Mouse (Mus musculus): ENCODE measurements around the gene Lmna.

Gene Lmna

DNA sequence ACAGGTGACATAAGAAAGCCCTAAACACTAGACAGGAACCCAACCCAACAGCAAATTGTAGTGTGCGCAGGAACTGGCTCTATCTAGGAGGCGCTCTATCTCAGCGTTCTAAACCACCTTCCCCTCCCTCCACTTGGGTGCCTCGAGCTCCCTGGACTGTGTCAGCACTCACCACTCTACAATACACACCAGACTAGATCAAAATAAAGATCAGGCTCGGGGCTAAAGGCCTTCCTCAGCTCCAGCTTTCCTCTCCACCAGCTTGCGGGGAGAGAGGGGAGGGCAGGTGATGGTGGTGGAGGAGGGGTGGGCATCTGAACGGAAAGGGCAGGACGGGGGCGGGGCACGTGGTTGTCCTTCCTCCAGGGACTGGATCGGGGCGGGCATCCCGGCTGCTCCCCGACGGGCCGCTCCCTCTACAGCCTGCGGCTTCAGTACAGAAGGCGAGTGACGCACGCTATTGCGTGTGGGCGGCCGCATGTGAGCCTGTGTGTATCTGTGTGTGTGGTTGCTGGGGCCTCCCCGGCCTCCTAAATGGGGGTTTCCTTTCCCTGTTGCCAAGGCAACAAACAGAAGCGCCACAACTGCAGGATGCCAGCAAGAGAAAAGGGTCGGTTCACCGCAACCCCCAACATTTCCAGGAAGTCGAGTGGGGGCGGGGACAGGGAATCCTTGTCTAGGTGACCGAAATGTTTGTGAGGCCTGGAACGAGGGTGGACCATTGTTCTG, at the start of gene Lmna:
Lmna (minus strand) TSS at position 265 of the 729 bp plus-strand sequence.
- peak; percentile 96 for DNase-seq

- no peak for DNase-seq
Measured at GRCm38 (mm10) chr3:88556616-88557015, 46.9 kb upstream of the Lmna start.

GRCm38 (mm10) chr3:88555731-88556130, 46.0 kb upstream of the Lmna start:
- DNase-seq, result no peak

DNA sequence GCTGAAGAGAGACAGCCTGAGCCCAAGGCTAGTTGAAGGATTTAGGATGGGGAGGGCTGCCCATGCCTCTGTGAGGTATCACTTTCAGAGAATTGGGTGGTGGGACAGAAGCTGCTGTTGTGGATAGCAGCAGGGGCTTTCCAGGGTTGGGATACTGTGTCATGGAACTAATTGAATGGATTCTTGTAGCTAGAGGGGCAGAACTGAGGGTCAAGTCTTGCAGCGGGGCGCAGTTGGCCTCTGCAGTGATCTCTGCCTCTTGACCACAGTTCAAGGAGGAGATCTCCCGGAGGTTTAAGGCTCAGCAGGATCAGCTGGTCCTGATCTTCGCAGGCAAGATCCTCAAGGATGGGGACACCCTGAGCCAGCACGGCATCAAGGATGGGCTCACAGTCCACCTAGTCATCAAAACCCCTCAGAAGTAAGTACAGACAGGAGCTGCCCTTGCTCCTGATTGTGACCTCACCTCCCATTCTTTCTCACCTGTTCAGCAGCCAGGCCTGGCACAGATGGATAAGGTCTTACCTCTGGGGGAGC, 45.4 kb upstream of the Lmna start:
- DNase-seq, result no peak

- DNase-seq, result peak; percentile 84
Measured at GRCm38 (mm10) chr3:88553880-88554586, 44.3 kb upstream of the Lmna start.

DNA sequence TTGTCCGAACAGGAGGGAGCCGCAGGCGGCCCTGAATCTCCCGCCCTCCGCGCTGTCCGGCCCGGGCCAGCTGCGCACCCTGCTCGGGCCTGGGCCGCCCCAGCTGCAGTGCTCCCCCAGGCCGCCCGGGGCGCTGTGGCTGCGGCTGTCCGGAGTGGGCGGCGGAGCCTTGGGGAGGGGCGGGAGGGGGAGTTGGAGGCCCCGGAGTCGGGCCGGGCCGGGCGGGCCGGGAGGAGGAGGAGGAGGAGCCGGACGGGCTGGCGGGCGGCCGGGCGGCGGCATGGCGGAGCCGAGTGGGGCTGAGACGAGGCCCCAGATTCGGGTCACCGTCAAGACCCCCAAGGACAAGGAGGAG, 43.7 kb upstream of the Lmna start, which contains the start of gene Ubqln4:
Ubqln4 (plus strand) TSS at position 234 of the 355 bp plus-strand sequence.
- peak; percentile 90 for DNase-seq

- peak; percentile 96 for DNase-seq
Measured at GRCm38 (mm10) chr3:88552676-88553524, 43.1 kb upstream of the Lmna start, which contains the start of gene Lamtor2. Gene Lamtor2 (minus strand): TSS chr3:88553074.

GRCm38 (mm10) chr3:88552082-88552645, 42.4 kb upstream of the Lmna start:
- DNase-seq, result no peak

- DNase-seq, result no peak
Measured at GRCm38 (mm10) chr3:88551586-88551985, 41.8 kb upstream of the Lmna start.

DNA sequence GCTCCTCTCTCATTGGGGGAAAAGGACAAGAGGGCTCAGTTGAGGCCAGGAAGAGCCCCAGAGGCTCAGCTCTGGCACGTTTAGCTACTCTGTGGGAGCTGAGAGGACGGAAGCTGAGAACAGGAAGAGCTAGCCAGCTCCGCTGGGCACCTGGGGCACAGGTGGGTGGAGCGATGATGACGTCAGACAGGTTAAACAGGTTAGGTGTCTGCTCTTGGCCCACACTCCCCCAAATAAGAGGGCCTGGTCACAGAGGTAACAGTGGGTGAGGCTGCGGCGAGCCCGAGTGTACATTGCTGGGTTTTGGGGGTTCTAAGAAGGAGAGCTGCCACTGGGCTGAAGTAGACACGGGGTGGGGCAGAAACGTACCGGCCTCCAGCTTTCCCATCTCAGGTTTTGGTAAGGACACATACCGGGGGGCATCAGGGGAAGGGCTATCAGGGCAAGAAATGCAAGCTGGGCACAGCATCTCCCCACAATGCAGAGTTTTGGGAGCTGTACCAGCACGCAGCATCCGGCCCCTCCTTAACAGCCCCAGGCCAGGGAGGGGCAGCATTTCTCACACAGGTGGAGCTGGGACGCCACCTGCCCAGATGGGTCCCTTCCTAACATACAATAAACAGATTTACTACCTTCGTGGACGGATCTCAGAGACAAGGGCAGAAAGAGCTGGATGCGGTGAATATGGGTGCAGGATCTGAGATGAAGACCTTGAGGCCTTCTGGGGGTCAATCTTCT, 38.6 kb upstream of the Lmna start, which contains the start of gene Rab25:
Rab25 (minus strand) TSS at position 121 of the 738 bp plus-strand sequence.
- no peak for DNase-seq

GRCm38 (mm10) chr3:88546674-88547418, 37.1 kb upstream of the Lmna start:
- no peak for DNase-seq

GRCm38 (mm10) chr3:88544955-88545591, 35.3 kb upstream of the Lmna start:
- no peak for DNase-seq

DNA sequence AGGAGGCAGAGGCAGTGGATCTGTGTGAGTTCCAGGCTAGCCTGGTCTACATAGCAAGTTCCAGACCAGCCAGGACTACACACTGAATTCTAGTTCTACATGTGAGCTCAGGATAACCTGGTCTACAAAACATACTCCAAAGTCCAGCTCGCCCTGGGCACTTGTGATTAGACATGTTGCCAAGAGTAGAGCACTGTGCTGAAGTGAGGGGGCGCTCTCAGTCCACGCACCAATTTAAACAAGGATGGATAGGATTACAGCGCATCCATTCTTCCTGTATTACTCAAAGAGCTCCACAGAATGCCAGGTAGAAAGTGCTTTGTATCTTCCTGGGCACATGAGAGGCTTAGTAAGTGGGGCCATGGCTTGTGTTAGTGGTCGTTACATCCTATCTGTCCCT, 34.8 kb upstream of the Lmna start:
- DNase-seq, result peak; percentile 34

- DNase-seq, result no peak
Measured at GRCm38 (mm10) chr3:88543651-88544410, 34.1 kb upstream of the Lmna start.

GRCm38 (mm10) chr3:88543174-88543573, 33.4 kb upstream of the Lmna start:
- DNase-seq, result no peak

- no peak for DNase-seq
Measured at GRCm38 (mm10) chr3:88542486-88542885, 32.7 kb upstream of the Lmna start.

- DNase-seq, result no peak
Measured at GRCm38 (mm10) chr3:88541622-88542401, 32.1 kb upstream of the Lmna start.

GRCm38 (mm10) chr3:88540085-88540484, 30.3 kb upstream of the Lmna start:
- no peak for DNase-seq

DNA sequence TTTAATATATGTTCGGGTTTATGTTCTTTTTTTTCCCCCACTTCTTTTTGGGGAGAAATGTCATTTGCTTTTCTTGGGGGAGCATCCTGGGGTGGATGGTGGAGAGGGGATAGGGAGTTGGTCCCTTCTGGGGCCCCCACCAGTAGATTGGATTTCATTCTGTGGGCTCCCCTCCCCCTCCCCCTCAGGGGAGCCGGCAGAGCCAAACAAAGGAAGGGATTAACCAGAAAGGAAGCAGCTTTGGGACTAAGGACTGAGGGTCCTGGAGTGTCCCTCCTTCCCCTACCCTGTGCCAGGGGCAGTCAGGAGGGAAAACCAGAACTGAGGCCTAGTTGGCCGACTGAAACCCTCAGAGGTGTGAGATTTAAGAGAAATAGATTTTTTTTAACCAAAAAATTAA, 29.6 kb upstream of the Lmna start:
- DNase-seq, result no peak
